Mouse (Mus musculus): Measurements from ENCODE around the gene Wdr93.

GRCm38 (mm10) chr7:79734563-79734962 is 8.4 kb upstream of the Wdr93 start:
- TF ChIP-seq GATA1 (IDR thresholded peaks at IDR 0.05; ENCODE audit: low read length) (no peak), TAL1 (IDR thresholded peaks at IDR 0.05; ENCODE audit: low read length) (no peak)

All from erythroblast, embryonic 14.5 days (primary cell).